Mouse (Mus musculus) stomach, embryonic 14.5 days (tissue): ENCODE measurements at regions not wholly inside any gene's neighbourhood (a gene's known extent, or its start where the extent isn't known, plus 50 kb on each side); places are given as distances from the start of the nearest gene placed in this dataset.
A peak's percentile ranks its signal among the peaks of the same experiment; 100 is the strongest.

Experiments
- ATAC-seq: fragments of 200-750 bp; cut with Nextera tagmentation; 2 replicates; pipeline ENCODE4 v1.8.0; 2017; ENCODE audit warnings: low read depth, moderate TSS enrichment; ENCODE audit not compliant: insufficient number of reproducible peaks, insufficient read depth, low FRiP score
- H3K27ac ChIP-seq: fragments of 300-500 bp; sonication (generic); 2 replicates; pipeline ENCODE4 v1.5.1; 2014; ENCODE audit warnings: mild to moderate bottlenecking, low read length, moderate library complexity, mixed read lengths
- H3K27me3 ChIP-seq: fragments of 300-500 bp; sonication (generic); 2 replicates; pipeline ENCODE4 v1.6.1; 2014; ENCODE audit warnings: low read length, control low read depth, mixed read lengths; ENCODE audit not compliant: control insufficient read depth, insufficient read depth
- H3K36me3 ChIP-seq: fragments of 300-500 bp; sonication (generic); 2 replicates; pipeline ENCODE4 v1.6.1; 2014; ENCODE audit warnings: mild to moderate bottlenecking, control low read depth, low read length, moderate library complexity, mixed read lengths; ENCODE audit not compliant: control insufficient read depth, insufficient read depth
- H3K4me1 ChIP-seq: fragments of 300-500 bp; sonication (generic); 2 replicates; pipeline ENCODE4 v1.6.1; 2014; ENCODE audit warnings: low read length, control low read depth, mixed read lengths; ENCODE audit not compliant: control insufficient read depth, insufficient read depth
- H3K4me2 ChIP-seq: fragments of 300-500 bp; sonication (generic); replicated peaks from 2 replicates; pipeline ENCODE4 v1.6.1; 2014; ENCODE audit warnings: low read depth, low read length, control low read depth
- H3K4me3 ChIP-seq: fragments of 300-500 bp; sonication (generic); 2 replicates; pipeline ENCODE4 v1.5.1; 2014; ENCODE audit warnings: low read depth, low read length, control low read depth
- H3K9ac ChIP-seq: fragments of 300-500 bp; sonication (generic); replicated peaks from 2 replicates; pipeline ENCODE4 v1.6.1; 2014; ENCODE audit warnings: low read depth, mild to moderate bottlenecking, control low read depth, low read length, moderate library complexity, mixed read lengths
- H3K9me3 ChIP-seq: fragments of 300-500 bp; sonication (generic); 2 replicates; pipeline ENCODE4 v1.6.1; 2016; ENCODE audit warnings: low read depth, low read length, control low read depth; ENCODE audit not compliant: control insufficient read depth
- WGBS: fragments of 180-500 bp; shearing (Covaris S2); extraction: QIAGEN DNeasy Blood & Tissue Kit; methylation state at CpG from one replicate; pipeline ENCODE4 v1.1.7; 2014; 5-methylcytosine and 5-hydroxymethylcytosine counted together

GRCm38 (mm10) chr19:36681056-36681455, 55.4 kb downstream of the Ppp1r3c start:
- H3K27ac ChIP-seq = no peak overlapping the region; the same call in 1 of the 2 replicates
- no peak overlapping the region for H3K9ac ChIP-seq
- no peaks in the 10 kb centered on the region for H3K9me3 ChIP-seq
- peaks cover 14% of the 10 kb centered on the region; the same call in 1 of the 2 replicates for H3K4me1 ChIP-seq
- no peaks in the 10 kb centered on the region for H3K27me3 ChIP-seq
- H3K4me2 ChIP-seq = no peak overlapping the region
- H3K4me3 ChIP-seq = no peak overlapping the region
- no peaks in the 10 kb centered on the region for H3K36me3 ChIP-seq
- 39% methylated on average over 4 of the region's 4 CpGs for WGBS
- no peak for ATAC-seq

DNA sequence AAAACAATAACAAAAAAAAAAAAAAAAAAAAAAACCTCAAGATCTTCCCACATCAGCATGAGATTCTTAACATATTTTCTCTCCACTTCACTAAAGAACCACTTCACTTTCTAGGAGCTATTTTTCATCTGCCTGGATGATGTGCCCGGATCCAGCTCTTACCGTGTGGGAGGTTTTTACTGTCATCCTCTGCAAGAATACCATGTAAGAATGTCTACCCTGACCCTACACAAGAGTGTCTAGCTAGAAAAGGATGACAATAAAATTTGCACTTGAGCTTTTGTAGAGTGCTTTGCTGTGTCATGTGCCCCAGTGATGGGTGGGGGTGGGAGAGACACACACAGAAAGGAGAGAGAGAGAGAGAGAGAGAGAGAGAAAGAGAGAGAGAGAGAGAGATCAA, 56.1 kb downstream of the Ppp1r3c start:
- no peak overlapping the region for H3K9ac ChIP-seq
- no peaks in the 10 kb centered on the region for H3K36me3 ChIP-seq
- 55% methylated on average over 2 of the region's 2 CpGs for WGBS
- H3K9me3 ChIP-seq = no peaks in the 10 kb centered on the region
- H3K4me2 ChIP-seq = no peak overlapping the region
- peaks cover 14% of the 10 kb centered on the region; the same call in 1 of the 2 replicates for H3K4me1 ChIP-seq
- no peaks in the 10 kb centered on the region for H3K27me3 ChIP-seq
- ATAC-seq = no peak
- H3K27ac ChIP-seq = no peak overlapping the region
- no peak overlapping the region for H3K4me3 ChIP-seq

GRCm38 (mm10) chr19:36679028-36679820, 57.2 kb downstream of the Ppp1r3c start:
- Histone ChIP-seq H3K36me3 (no peaks in the 10 kb centered on the region), H3K9ac (no peak overlapping the region), H3K4me3 (no peak overlapping the region), H3K27ac (peak overlapping the region; percentile 63; the same call in 1 of the 2 replicates), H3K27me3 (no peaks in the 10 kb centered on the region), H3K9me3 (no peaks in the 10 kb centered on the region), H3K4me2 (no peak overlapping the region), H3K4me1 (peaks cover 14% of the 10 kb centered on the region; the same call in 1 of the 2 replicates)
- 37% methylated on average over 4 of the region's 4 CpGs for WGBS
- ATAC-seq = no peak; the same call in 1 of the 2 replicates

DNA sequence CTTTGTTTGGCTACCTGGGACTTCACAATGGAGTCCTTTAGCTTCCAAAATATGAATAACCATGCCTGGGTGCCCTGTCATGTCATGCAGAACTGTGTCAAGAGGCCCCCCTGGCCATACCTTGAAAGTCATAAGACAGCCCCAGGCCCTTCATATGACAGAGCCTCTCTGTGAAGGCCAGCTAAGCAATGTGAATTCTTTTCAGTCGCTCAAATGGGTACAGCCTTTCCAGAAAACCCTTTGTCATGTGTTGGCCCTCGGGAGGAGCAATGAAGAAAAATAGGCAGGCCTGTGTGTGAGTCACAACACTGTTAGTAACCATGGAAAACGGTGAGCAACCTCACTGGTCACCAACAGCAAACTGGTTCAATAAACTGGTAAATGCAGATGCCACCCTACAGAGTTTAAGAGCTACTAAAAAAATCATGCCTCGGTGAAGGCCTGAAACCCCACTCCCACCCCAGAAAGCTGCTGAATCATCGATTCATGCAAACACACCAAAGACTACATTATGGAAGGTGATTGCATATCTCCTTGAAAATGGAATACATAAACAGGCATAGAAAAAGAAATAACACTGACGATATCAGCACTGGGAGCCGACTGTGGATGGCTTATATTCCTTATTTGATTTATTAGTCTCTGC, 57.9 kb downstream of the Ppp1r3c start:
- Histone ChIP-seq H3K4me2 (no peak overlapping the region), H3K4me3 (no peak overlapping the region), H3K4me1 (peaks cover 14% of the 10 kb centered on the region; the same call in 1 of the 2 replicates), H3K27me3 (no peaks in the 10 kb centered on the region), H3K36me3 (no peaks in the 10 kb centered on the region), H3K9me3 (no peaks in the 10 kb centered on the region), H3K27ac (no peak overlapping the region; the same call in 1 of the 2 replicates), H3K9ac (no peak overlapping the region)
- ATAC-seq = no peak
- 63% methylated on average over 7 of the region's 7 CpGs for WGBS

GRCm38 (mm10) chr19:36677101-36678081, 59.1 kb downstream of the Ppp1r3c start:
- H3K9ac ChIP-seq = no peak overlapping the region
- no peak overlapping the region for H3K27ac ChIP-seq
- no peak for ATAC-seq

DNA sequence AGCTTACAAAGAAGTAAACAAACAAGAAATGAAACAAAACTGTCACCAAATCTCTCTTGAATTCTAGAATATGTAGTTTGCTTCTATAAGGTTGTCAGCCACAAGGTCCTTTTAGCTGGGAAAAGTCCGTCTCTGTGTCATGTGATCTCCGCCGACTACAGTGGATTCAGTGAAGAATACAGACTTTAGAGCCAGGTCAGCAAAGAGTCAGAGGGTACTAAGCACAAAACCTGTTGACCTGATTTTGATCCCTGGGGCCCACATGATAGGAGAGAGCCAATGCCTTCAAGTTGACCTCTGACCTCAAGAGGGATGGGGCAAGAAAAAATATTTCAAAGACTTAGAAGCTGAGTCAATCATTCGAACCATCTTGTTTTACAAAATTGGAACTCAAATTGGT, 61.5 kb downstream of the Ppp1r3c start:
- WGBS = 76% methylated on average over 4 of the region's 4 CpGs
- Histone ChIP-seq H3K27ac (no peak overlapping the region), H3K9ac (no peak overlapping the region), H3K4me2 (no peak overlapping the region), H3K36me3 (no peaks in the 10 kb centered on the region), H3K4me1 (peaks cover 12% of the 10 kb centered on the region; the same call in 1 of the 2 replicates), H3K27me3 (no peaks in the 10 kb centered on the region), H3K9me3 (no peaks in the 10 kb centered on the region), H3K4me3 (no peak overlapping the region)
- ATAC-seq = no peak

More at GRCm38 (mm10) chr19:36677101-36678081, 59.1 kb downstream of the Ppp1r3c start:
- Histone ChIP-seq H3K4me2 (no peak overlapping the region), H3K9me3 (no peaks in the 10 kb centered on the region), H3K4me1 (peaks cover 14% of the 10 kb centered on the region; the same call in 1 of the 2 replicates), H3K27me3 (no peaks in the 10 kb centered on the region), H3K4me3 (no peak overlapping the region), H3K36me3 (no peaks in the 10 kb centered on the region)
- 65% methylated on average over 18 of the region's 18 CpGs for WGBS

DNA sequence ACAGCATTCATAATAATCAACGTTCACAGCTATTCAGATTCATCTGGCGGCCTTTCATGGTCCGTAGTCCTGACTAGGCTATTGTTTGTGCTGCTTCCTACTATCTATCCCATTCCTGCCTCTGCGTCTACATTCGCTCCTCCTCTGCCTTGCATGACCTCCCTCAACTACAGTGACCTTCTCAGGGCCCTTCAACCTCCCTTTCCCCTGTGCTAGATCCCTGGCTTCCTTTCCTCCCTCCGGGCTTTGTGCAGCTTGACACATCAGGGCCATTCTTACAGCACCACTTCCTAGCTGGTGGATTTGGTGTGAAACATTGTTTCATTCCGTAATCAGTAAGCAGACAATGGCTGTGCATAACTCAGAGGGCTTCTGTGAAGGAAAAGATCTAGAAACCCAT, 65.6 kb downstream of the Ppp1r3c start:
- no peaks in the 10 kb centered on the region for H3K9me3 ChIP-seq
- no peak overlapping the region for H3K4me3 ChIP-seq
- H3K4me1 ChIP-seq = no peaks in the 10 kb centered on the region
- no peak for ATAC-seq
- no peak overlapping the region for H3K27ac ChIP-seq
- H3K4me2 ChIP-seq = no peak overlapping the region
- no peak overlapping the region for H3K9ac ChIP-seq
- no peaks in the 10 kb centered on the region for H3K27me3 ChIP-seq
- WGBS = 81% methylated on average over 7 of the region's 7 CpGs
- no peaks in the 10 kb centered on the region for H3K36me3 ChIP-seq
